Mouse (Mus musculus) heart, embryonic 14.5 days (tissue): ENCODE results near the gene Atp5c1. TPM values are rescaled to one million over a fixed set of nuclear protein-coding genes. Genes with fewer than 3 reads are reported as not detected.

Source experiments
- polyA plus RNA-seq: library from polyadenylated mRNA; unstranded; fragments of >200 nt; fragmentation: Nextera tagmentation; extraction: Ambion mirVana; gene quantifications from 2 replicates; pipeline ENCODE4 v1.2.1, GENCODE M21; 2014

The Atp5c1 gene
- polyA plus RNA-seq, 1 experiment from 2014 or later, result 1,517 TPM

Other genes with a start within 250 kb of the Atp5c1 start
- gene 4930412O13Rik, start 199.3 kb downstream of the Atp5c1 start, polyA plus RNA-seq, result 0.57 TPM in 1 of 2 replicates, not detected in the other
- gene 9230102O04Rik, start 191.0 kb downstream of the Atp5c1 start, polyA plus RNA-seq, result not detected in 2 replicates
- 2.4 and 3.1 TPM in 2 replicates for gene Gata3, start 190.5 kb downstream of the Atp5c1 start, polyA plus RNA-seq
- 8.2 and 9.4 TPM in 2 replicates for gene Taf3, start 31.9 kb downstream of the Atp5c1 start, polyA plus RNA-seq
- gene Kin, start 83 bp upstream of the Atp5c1 start, polyA plus RNA-seq, result 17.8 and 18.5 TPM in 2 replicates
- gene Itih2, start 50.9 kb upstream of the Atp5c1 start, polyA plus RNA-seq, result 0.20 and 0.28 TPM in 2 replicates
- gene Itih5, start 73.1 kb upstream of the Atp5c1 start, polyA plus RNA-seq, result 5.8 and 6.1 TPM in 2 replicates